Mouse (Mus musculus) kidney, adult 8-10 months (tissue): ENCODE results near the gene Dcp1a.

Source experiments
- DNase-seq, 2 experiments: peaks; one replicate each; pipeline ENCODE4 v3.0.0; 2022

Dcp1a gene

DNA sequence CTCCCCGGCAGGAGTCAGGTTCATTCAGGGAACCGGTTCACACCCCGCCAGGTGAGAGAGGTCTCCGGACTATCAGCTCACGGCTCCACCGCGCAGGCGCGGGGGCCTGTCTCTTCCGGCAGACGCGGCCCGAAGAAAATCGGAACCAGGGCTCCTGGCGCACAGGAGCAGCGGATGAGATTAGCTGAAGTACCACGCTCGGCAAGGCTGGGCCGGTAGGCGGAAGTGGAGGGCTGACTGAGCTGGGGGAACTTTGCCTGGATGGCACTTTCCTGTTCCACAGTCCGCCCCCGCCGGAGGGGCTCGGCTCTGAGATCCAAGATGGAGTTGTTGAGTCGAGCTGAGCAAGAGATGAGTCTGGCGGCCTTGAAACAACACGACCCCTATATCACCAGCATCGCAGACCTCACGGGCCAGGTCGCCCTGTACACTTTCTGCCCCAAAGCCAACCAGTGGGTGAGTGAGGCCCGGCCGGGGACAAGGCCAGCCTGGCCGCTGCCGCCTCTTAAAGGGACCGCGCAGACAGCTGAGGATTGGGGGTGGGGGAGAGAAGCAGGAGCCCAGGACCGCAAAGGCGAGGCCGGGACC, at the start of gene Dcp1a:
Gene Dcp1a, plus strand, starts transcription at position 175 of the 588 bp plus-strand sequence.
- DNase-seq: peak; percentile 97

DNA sequence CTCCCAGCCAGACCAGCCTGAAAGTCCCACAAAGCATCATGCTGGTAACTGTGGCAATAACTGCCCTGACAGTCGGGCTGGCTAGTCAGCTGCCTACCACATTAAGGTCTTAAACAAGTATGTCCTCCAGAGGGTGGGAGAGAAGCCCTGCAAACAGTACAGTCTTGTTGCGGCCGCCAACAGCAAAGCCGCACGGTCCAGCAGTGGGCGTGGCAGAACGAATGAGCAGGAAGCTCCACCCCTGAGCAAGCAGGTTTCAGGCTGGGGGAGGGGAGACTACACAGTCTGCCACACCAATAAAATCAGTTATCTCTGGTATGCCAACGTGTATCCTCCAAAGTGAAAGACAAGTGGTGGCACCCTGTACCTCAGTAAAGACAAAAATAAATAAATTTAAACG, 49.7 kb upstream of the Dcp1a start:
- no peak for DNase-seq

DNA sequence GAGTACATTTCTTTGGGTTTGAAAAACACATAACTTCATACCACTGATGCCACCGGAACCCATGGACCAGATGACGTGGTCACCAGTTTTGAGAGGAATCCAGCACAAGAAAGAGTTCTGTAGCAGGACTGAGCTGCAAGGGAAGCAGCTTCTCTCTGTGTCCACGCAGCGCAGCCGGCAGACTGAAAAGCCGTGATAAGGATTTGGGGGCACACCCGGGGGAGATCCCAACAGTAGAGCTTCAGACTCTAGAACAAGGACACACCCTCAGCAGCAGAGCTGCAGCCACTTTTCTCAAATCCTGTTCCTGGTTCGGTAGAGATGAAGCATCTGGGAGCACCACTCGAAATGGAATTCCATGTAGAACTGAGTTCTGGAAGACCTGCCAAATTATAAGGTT, 49.3 kb upstream of the Dcp1a start:
- DNase-seq: no peak

DNA sequence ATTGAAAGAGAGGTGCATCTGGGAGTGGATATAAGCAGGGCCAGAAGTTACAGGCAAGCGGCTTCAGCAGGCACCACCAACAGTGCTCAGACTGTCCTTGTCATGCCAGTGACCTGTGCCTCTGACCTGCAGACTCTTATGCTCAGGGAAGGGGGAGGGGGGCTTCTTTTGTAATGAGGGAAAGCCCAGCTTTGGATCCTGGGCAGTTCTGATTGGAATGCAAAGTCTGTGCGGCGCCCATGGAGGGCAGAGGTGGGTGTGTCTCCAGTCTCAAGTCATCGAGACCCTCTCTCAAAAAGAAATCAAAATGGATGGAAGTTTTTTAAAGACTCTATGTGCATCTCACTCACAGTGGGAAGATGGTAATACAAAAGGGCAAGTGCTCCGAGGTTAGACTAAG, 48.9 kb upstream of the Dcp1a start:
- DNase-seq: no peak

DNA sequence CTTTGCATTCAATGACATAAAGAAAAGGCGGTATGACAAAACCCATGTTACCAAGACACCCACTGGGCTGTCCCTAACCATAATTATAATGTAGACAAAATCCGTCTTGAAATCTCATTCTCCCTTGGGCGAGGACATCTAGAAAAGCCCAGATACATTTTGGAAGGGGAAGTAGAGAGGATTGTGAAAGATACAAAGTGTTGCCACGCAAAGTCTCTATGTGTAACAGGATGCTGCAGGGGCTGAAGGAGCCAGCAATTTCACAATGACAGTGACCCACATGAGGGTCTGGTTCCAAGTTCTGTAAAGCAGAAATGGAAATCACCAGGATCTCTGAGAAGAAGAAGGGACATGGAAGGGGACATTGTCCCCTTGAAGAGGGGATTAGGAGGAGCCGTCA, 44.0 kb upstream of the Dcp1a start:
- no peak for DNase-seq

DNA sequence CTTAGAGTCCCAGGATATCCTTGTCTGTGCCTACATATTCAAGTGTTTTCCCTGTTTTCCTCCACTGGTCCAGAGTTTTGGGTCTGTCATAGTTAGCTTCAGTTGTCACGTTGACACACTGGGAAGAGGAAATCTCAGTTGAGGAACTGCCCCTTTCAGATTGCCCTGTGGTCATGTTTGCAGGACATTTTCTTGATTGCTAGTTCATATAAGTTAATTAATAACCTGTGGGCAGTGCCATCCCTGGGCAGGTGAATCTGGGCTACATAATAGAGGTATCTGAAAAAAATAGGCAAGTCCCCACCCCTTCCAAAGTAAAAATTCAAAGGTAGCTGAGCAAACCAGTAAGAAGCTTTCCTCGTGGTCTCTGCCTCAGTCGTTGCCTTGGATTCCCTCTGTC, 39.4 kb upstream of the Dcp1a start:
- DNase-seq: peak in 1 of 2 experiments; percentile 11

DNA sequence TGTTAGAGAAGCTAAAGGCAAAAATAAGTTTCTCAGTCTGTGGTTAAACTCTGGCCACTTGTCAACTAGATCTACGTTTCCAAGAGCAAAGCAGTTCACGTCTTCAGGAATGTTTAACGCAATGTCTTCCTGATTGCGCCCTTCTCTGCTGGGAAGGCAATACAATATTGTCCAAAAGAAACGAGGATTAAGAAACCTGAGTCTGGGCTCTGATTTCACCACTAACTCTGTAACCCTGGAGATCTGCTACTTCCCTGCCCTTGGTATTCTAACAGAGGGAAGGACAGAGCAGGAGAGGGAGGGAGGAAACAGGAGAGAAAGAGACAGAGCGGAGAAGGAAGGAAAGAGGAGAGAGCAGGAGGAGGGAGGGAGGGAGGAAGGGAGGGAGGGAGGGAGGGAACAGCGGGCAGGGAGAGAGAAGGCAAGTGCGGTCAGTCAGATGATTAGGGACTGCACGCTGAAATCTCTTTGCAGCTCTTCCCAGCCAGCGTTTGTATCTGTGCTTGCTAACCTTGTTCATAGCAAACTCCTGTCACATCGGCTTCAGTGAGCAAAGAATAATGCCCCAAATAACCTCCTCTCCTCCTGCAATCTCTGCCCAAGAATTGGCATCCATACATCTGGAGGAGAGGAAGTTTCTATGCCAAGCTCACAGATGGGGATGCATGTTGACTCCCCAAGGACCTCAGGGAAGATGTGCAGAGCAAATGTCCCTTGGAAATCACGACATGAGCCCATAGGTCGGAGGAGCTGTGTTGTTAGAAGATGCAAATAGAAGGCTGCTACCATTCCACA, 23.3 kb upstream of the Dcp1a start:
- no peak for DNase-seq

DNA sequence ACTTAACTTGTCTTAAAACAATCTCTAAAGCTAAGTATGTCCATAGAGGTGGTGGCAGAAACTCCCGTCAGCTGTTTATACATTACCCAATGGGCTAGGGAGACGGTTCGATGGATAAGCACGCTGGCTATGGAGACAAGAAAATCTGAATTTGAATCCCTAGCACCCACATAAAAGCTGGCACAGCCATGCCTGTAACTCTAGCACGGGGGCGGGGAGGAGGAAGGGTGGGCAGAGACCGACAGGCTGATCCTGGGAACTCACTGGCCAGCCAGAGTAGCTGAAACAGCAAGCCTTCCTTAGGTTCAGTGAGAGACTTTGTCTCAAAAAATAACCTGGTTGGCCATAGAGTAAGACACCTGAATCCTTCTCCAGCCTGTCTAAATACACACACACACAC, 21.9 kb upstream of the Dcp1a start:
- DNase-seq: no peak

DNA sequence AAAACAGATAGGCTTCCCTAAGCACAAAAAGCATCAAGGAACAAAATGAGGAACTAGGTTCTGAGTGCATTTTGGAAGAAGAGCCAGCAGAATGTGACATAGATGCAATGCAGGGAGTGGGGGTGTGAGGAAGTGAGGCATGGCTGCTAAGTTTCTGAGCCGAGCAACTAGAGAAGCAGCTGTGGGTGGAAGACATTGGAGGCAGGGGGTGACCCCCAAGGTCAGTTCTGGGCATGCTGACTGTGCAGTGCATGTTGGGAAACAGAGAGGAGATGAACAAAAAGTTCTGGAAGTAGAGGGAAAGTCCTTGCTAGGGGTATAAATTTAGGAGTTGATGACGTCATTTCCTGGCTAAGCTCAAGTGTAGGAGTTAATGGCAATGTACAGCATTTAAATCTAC, 21.4 kb upstream of the Dcp1a start:
- no peak for DNase-seq

DNA sequence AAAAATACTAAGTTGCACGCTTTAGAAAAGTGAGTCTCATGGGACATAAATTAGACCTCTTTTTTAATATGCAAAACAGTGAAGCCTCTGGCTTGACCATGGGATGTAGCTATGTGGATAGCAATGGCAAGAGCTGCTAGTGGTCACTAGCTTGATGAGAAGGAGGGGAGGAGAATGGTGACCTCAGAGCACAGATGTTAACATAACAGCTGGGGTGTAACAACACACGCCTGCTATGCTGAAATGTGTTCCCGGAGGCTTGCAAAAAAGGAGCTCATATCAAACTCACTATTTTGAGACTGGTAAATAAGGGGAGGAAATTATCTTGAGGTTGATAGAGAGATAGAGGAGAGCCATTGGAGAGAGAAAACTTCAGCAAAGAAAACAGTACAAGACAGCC, 20.5 kb upstream of the Dcp1a start:
- no peak for DNase-seq

DNA sequence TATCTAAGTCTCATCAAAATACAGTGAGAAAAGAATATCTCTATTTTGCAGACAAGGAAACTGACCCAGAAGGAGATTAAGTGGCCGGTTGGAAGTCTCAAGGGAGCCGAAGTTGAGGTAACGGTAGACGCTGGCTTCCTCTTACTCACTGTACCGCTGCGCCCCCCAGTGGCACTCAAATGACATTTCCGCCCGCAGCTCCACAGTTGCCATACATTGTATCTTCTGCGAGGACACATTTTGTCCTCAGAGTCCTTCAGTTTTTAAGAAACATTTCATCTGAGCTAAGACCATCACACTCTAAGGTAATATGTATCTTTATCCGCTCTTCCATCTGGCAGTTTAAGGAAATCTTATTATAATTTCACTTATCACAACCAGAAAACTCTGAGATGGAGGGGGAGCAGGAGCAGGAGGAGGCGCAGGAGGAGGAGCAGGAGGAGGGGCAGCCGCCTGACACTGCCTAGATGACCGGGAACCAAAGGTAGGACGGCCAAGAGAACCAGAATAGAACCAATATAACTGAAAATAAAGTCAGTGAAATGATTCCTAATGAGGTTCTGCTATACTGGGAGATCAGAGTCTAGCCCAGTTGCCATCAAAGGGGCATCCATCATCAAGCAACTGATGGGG, 19.3 kb upstream of the Dcp1a start:
- peak; percentile 63 to 74 for DNase-seq

DNA sequence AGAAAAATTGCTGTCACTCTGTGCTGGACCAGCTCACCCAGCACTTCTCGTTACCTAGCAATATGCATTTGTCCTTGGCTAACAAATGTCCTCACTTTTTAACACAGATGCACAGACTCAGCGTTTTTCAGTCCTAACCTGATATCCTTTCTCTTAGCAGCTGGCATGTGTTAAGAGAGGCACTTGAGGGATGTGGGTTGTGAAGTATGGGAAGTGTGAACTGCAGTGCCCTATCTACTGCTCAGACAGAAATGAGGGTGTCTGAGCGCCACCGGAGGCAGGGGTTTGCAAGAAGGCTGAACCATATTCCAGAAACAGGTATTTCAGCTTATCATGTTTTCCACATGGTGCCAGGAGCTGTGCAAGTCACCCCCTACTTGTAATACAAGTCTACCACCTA, 16.0 kb upstream of the Dcp1a start:
- DNase-seq: no peak

DNA sequence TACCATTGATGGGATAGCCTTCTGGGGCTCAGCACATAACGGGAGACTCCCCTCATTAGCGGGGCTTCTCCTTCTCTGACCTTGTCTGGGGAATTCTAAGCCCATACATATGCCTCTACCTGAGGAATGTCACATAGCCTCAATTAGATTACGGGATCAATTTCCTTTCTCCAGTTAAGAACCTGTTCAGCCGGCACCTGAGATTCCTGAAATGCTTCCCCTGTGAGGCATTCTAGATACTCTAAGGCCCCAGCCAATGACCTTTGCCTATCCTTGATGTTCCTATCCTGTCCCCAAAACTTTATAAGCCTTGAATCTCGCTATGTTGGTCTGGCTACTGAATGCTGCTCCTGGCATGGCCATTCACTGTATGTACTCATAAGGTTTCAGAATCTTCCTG, 5.7 kb upstream of the Dcp1a start:
- DNase-seq: peak in 1 of 2 experiments; percentile 6

DNA sequence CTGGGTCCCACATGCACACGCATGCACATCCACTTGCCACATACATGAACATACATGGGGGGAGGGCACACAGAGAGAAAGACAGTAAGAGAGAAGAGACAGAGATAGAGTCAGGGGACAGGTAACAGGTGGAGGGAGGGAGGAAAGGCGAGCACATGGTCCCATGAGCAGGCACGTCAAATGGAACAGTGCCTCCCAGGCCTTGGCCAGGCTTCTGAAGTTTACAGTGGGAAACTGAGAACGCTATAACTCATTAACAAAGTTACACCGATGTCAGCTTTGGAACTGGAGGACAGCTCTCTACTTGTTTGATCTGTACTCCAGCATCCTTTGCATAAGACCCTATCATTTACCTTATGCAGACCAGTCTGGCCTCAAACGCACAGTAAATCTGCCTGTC, 4.9 kb upstream of the Dcp1a start:
- peak; percentile 27 to 38 for DNase-seq

DNA sequence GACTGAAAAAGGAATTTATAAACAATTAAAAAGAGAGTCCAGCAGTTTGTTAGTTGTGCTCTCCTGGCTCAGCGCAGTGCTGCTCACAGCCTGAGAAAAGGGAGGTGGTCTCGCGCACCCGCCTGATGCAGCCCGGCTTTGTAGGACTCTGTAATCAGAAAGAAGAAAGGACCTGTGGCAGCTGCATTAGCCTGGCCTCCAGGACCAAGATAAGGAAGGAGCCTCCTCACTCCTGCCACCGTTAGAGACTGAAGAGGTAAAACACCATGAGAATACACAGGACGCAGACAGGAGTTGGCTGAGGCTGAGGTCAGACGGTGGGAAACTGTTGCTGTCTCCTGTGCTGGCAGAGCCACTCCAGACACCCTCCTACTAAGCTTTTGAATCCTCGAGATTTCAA, 12.0 kb downstream of the Dcp1a start, which contains the start of gene Cacna1d:
Gene Cacna1d, minus strand, starts transcription at position 114 of the 400 bp plus-strand sequence.
- no peak for DNase-seq

DNA sequence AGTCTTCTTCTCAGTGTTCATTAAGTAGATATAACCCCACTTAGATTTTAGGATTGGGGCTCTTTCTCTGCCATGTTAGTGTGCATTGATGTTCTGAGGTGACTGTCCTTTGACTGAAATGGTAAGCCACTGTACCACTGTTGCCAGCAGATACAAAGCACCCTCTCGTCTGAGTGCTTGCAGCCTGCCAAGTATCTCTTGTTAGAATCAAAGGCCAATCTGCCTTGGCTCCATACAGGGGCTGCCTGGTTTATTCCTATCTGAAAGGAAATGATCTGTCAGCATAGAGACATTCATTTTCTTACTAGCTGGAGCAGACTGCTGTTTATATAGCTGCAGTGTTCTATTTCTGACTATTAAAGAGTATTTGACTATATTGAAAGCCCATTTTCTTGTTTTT, 13.9 kb downstream of the Dcp1a start:
- DNase-seq: no peak

DNA sequence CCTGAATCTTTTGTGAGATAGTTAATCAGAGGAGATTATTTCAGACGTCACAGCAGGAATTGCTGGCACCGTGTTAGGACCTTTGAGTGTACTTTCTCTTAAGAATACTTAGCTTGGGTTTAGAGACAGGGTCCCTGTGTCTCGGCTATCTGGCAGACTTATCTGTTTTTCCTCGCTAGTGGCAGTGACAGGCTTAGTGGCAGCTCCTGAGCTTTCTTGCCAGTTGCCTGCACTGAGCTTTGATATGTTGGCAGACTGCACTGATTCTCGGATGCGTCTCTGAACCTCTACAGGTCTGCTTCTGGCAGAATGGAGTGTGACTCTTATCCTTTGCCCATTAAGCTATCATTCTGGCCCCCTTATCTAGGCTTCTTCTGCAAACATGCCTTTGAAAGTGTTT, 15.7 kb downstream of the Dcp1a start:
- DNase-seq: no peak

DNA sequence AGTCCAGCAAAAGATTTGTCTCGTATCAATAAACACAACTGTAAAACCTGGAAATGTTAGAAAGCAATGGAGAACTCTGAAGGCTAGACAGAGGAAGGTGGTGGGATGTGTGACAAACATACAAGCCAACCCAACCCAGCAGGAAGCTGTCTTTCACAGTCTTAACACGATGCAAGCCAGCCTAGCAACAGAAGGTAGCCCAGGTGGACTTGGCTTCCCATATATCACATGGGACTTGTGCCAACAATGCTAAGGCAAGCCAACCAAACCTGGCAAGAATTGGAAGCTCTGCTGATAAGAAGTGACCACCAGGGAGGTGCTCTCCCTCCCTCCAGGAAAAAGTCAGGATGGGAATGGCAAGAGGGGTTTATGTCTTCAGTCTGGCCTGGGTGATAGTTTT, 18.9 kb downstream of the Dcp1a start:
- no peak for DNase-seq

DNA sequence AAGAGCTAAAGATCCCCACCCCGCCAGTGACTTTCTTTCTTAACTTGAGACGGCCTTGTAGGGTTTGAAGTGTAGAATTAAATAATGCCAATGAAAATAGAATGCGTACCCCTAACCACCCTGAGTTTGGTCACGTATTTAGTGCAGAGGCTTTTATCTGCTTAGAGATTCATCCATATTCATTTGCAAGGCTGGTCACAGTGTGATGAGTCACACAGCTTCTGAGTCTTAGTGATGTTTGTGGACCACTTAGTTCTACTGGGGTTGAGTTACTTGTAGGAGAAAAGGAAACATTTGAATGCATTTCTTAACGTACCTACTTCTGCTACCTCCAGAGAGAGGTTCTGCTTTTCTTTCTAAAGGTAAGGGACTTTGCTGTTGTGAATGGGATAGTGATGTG, 25.7 kb downstream of the Dcp1a start:
- no peak for DNase-seq

DNA sequence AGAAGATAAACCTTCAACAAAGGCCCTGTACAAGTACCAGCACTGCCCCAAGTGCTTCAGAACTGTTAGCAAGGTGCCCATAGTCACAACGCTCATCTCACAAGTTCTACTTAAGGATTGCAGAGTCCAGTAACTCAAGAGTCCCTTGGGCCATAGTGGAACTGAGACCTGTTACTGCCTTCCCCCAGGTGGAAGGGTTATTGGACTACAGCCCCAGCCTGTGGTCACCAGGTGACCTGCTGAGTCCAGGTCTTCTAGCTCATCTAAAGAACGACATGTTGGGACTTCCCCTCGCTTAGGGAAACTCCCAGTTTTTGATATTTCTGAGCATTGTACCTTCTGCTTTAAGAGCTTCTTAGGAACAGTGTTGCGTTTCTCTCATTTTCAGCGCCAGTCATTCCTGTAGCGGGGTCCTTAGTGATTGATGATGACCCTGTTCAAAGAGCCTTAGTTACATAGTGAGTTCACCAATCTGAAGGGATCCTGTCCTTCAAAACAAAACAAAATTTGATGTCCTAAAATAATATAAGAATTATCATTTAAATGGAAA, 31.0 kb downstream of the Dcp1a start:
- no peak for DNase-seq

DNA sequence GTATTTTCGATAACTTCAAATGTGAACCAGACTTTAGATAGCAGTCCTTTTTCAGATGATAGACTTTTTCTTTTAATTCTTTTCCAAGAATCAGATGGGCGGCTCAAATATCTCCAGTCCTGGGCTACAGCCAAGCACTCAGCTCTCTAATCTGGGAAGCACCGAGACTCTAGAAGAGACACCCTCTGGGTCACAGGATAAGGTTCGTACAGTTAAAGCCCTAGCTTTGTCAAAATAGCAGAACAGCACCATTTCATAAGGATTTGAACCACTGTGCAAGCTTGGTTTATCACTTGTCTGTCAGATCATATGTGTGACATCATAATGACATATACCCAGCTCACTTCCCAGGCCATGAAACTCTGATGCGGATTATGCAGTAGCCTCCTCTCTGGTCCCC, 33.6 kb downstream of the Dcp1a start:
- no peak for DNase-seq

DNA sequence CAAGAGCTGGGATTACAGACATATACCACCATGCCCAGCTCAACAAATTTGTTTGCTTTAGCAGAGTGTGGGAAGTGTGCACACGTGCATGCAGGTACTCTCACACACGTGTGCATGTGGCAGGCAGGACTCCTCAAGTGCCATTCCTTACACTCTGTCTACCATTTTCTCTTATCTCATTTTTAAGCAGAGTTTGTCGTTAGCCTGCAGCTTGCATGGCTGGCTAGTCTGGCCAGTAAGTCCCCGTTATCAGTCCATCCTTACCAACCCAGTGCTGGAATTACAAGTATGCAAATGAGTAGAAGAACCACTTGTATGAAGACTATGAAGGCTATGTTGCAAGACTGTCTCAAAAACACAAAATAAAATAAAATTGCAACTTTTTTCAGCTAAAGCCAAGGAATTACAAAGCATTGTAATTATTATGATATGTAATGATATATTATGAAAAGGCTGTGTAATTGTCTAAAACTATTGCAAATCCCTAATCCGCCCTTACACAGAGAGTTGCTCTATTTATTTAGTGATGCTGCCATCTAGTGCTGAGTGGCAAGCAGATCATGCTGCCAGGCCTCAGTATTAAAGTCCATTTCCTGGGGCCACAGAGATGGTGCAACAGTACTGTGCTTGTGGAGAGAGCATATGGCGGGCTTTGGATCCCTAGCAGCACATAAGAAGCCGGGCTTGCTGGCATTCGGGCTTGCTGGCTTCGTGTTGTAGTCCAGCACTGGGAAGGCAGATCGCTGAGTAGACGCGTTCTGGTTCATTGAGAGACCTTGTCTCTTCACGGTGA, 36.8 kb downstream of the Dcp1a start:
- DNase-seq: peak in 1 of 2 experiments; percentile 38

DNA sequence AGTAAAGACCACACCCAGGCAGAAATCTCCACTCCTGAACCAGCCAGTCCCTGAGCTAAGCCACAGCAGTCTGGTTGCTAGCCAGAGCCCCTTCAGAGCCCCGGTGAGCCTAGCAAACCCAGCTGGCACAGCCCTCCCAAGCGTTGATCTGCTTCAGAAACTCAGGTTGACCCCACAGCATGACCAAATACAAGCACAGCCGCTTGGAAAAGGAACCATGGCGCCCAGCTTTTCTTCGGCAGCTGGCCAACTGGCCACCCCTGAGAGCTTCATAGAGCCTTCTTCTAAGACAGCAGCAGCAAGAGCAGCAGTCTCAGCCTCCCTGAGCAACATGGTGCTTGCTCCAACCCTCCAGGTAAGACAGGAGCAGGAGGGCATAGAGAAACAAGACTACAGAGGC, 40.0 kb downstream of the Dcp1a start:
- no peak for DNase-seq
